Mouse (Mus musculus): ENCODE results near the gene Rras2. TPM values are rescaled to one million over a fixed set of nuclear protein-coding genes. Genes with fewer than 3 reads are reported as not detected.

Rras2 gene
- polyA plus RNA-seq, 1 experiment = 57.4 TPM

GRCm38 (mm10) chr7:114087341-114087740, 30.2 kb downstream of the Rras2 start:
- H3K4me3 ChIP-seq = no peak overlapping the region
- TF ChIP-seq MAX (IDR thresholded peaks at IDR 0.05; ENCODE audit: low read depth) (no peak), POLR2A (IDR thresholded peaks at IDR 0.05; ENCODE audit: insufficient read length, low read depth) (no peak), CEBPB (IDR thresholded peaks at IDR 0.05; ENCODE audit: insufficient read depth, poor library complexity, severe bottlenecking) (no peak), USF1 (IDR thresholded peaks at IDR 0.05; ENCODE audit: low read depth) (no peak), MYOG (IDR thresholded peaks at IDR 0.05; ENCODE audit: control insufficient read depth in 1 of 3, insufficient read depth in 1 of 3, insufficient read length in 2 of 3, low read depth in 2 of 3) (no peak), POLR2AphosphoS2 (IDR thresholded peaks at IDR 0.05; ENCODE audit: insufficient read length, low read depth) (no peak), E2F4 (IDR thresholded peaks at IDR 0.05; ENCODE audit: insufficient read depth) (no peak), MYOD1 (IDR thresholded peaks at IDR 0.05; ENCODE audit: control insufficient read depth in 1 of 3, insufficient read length in 2 of 3, low read depth in 2 of 3) (no peak), REST (IDR thresholded peaks at IDR 0.05; ENCODE audit: insufficient read depth, insufficient read length) (no peak), TCF12 (IDR thresholded peaks at IDR 0.05; ENCODE audit: insufficient read depth, poor library complexity, severe bottlenecking) (no peak)
- no peaks in the 10 kb centered on the region for H3K36me3 ChIP-seq (ENCODE audit: control insufficient read depth, insufficient read depth)
- peaks cover 92% of the 10 kb centered on the region for H3K79me2 ChIP-seq (ENCODE audit: control insufficient read depth, insufficient read depth)
- H3ac ChIP-seq (ENCODE audit: control insufficient read depth, insufficient read length) = no peak overlapping the region
- H3K27me3 ChIP-seq (ENCODE audit: control insufficient read depth, insufficient read depth, insufficient read length) = no peaks in the 10 kb centered on the region
- H3K4me2 ChIP-seq (ENCODE audit: low read depth) = no peak overlapping the region

- Histone ChIP-seq H3K4me2 (ENCODE audit: low read depth) (no peak overlapping the region), H3K79me2 (ENCODE audit: control insufficient read depth, insufficient read depth) (peaks cover 90% of the 10 kb centered on the region), H3K4me3 (no peak overlapping the region), H3K27me3 (ENCODE audit: control insufficient read depth, insufficient read depth, insufficient read length) (no peaks in the 10 kb centered on the region), H3ac (ENCODE audit: control insufficient read depth, insufficient read length) (no peak overlapping the region), H3K36me3 (ENCODE audit: control insufficient read depth, insufficient read depth) (no peaks in the 10 kb centered on the region)
- no peak for TF ChIP-seq TCF3 (IDR thresholded peaks at IDR 0.05; ENCODE audit: insufficient read length, low read depth)
- TF ChIP-seq POLR2A (IDR thresholded peaks at IDR 0.05; ENCODE audit: insufficient read length, low read depth) = no peak
- no peak for TF ChIP-seq SRF (IDR thresholded peaks at IDR 0.05; ENCODE audit: control insufficient read depth, insufficient read length, low read depth)
- TF ChIP-seq POLR2AphosphoS2 (IDR thresholded peaks at IDR 0.05; ENCODE audit: insufficient read length, low read depth) = no peak
- no peak for TF ChIP-seq MYOD1 (IDR thresholded peaks at IDR 0.05; ENCODE audit: control insufficient read depth in 1 of 3, insufficient read length in 2 of 3, low read depth in 2 of 3)
- TF ChIP-seq CEBPB (IDR thresholded peaks at IDR 0.05; ENCODE audit: insufficient read depth, poor library complexity, severe bottlenecking) = no peak
- TF ChIP-seq REST (IDR thresholded peaks at IDR 0.05; ENCODE audit: insufficient read depth, insufficient read length) = no peak
- TF ChIP-seq MAX (IDR thresholded peaks at IDR 0.05; ENCODE audit: low read depth) = no peak
- no peak for TF ChIP-seq MYOG (IDR thresholded peaks at IDR 0.05; ENCODE audit: control insufficient read depth in 1 of 3, insufficient read depth in 1 of 3, insufficient read length in 2 of 3, low read depth in 2 of 3)
- TF ChIP-seq TCF12 (IDR thresholded peaks at IDR 0.05; ENCODE audit: insufficient read depth, poor library complexity, severe bottlenecking) = no peak
- TF ChIP-seq USF1 (IDR thresholded peaks at IDR 0.05; ENCODE audit: low read depth) = no peak
- no peak for TF ChIP-seq E2F4 (IDR thresholded peaks at IDR 0.05; ENCODE audit: insufficient read depth)
Observed at GRCm38 (mm10) chr7:114086021-114086710, 31.4 kb downstream of the Rras2 start.

GRCm38 (mm10) chr7:114083760-114084159, 33.8 kb downstream of the Rras2 start:
- no peak overlapping the region for H3K4me3 ChIP-seq
- H3K36me3 ChIP-seq (ENCODE audit: control insufficient read depth, insufficient read depth) = no peaks in the 10 kb centered on the region
- H3ac ChIP-seq (ENCODE audit: control insufficient read depth, insufficient read length) = no peak overlapping the region
- H3K79me2 ChIP-seq (ENCODE audit: control insufficient read depth, insufficient read depth) = peaks cover 90% of the 10 kb centered on the region
- no peak overlapping the region for H3K4me2 ChIP-seq (ENCODE audit: low read depth)
- TF ChIP-seq MAX (IDR thresholded peaks at IDR 0.05; ENCODE audit: low read depth) = no peak
- no peak for TF ChIP-seq MYOD1 (IDR thresholded peaks at IDR 0.05; ENCODE audit: control insufficient read depth in 1 of 3, insufficient read length in 2 of 3, low read depth in 2 of 3)
- TF ChIP-seq E2F4 (IDR thresholded peaks at IDR 0.05; ENCODE audit: insufficient read depth) = no peak
- no peak for TF ChIP-seq POLR2AphosphoS2 (IDR thresholded peaks at IDR 0.05; ENCODE audit: insufficient read length, low read depth)
- TF ChIP-seq REST (IDR thresholded peaks at IDR 0.05; ENCODE audit: insufficient read depth, insufficient read length) = no peak
- no peak for TF ChIP-seq USF1 (IDR thresholded peaks at IDR 0.05; ENCODE audit: low read depth)
- no peak for TF ChIP-seq SRF (IDR thresholded peaks at IDR 0.05; ENCODE audit: control insufficient read depth, insufficient read length, low read depth)
- TF ChIP-seq MYOG (IDR thresholded peaks at IDR 0.05; ENCODE audit: control insufficient read depth in 1 of 3, insufficient read depth in 1 of 3, insufficient read length in 2 of 3, low read depth in 2 of 3) = no peak
- no peak for TF ChIP-seq TCF3 (IDR thresholded peaks at IDR 0.05; ENCODE audit: insufficient read length, low read depth)
- TF ChIP-seq TCF12 (IDR thresholded peaks at IDR 0.05; ENCODE audit: insufficient read depth, poor library complexity, severe bottlenecking) = no peak
- no peak for TF ChIP-seq POLR2A (IDR thresholded peaks at IDR 0.05; ENCODE audit: insufficient read length, low read depth)
- TF ChIP-seq CEBPB (IDR thresholded peaks at IDR 0.05; ENCODE audit: insufficient read depth, poor library complexity, severe bottlenecking) = no peak
- H3K27me3 ChIP-seq (ENCODE audit: control insufficient read depth, insufficient read depth, insufficient read length) = no peaks in the 10 kb centered on the region

GRCm38 (mm10) chr7:114083088-114083487, 34.5 kb downstream of the Rras2 start:
- H3K79me2 ChIP-seq (ENCODE audit: control insufficient read depth, insufficient read depth) = peaks cover 91% of the 10 kb centered on the region
- no peaks in the 10 kb centered on the region for H3K36me3 ChIP-seq (ENCODE audit: control insufficient read depth, insufficient read depth)
- TF ChIP-seq REST (IDR thresholded peaks at IDR 0.05; ENCODE audit: insufficient read depth, insufficient read length) (no peak), POLR2AphosphoS2 (IDR thresholded peaks at IDR 0.05; ENCODE audit: insufficient read length, low read depth) (no peak), E2F4 (IDR thresholded peaks at IDR 0.05; ENCODE audit: insufficient read depth) (no peak), MYOD1 (IDR thresholded peaks at IDR 0.05; ENCODE audit: control insufficient read depth in 1 of 3, insufficient read length in 2 of 3, low read depth in 2 of 3) (no peak), CEBPB (IDR thresholded peaks at IDR 0.05; ENCODE audit: insufficient read depth, poor library complexity, severe bottlenecking) (no peak), MYOG (IDR thresholded peaks at IDR 0.05; ENCODE audit: control insufficient read depth in 1 of 3, insufficient read depth in 1 of 3, insufficient read length in 2 of 3, low read depth in 2 of 3) (no peak), POLR2A (IDR thresholded peaks at IDR 0.05; ENCODE audit: insufficient read length, low read depth) (no peak)
- H3K4me2 ChIP-seq (ENCODE audit: low read depth) = no peak overlapping the region
- no peak overlapping the region for H3K4me3 ChIP-seq
- no peaks in the 10 kb centered on the region for H3K27me3 ChIP-seq (ENCODE audit: control insufficient read depth, insufficient read depth, insufficient read length)
- H3ac ChIP-seq (ENCODE audit: control insufficient read depth, insufficient read length) = no peak overlapping the region
